ENCODE assay signal across 13 mouse cellular contexts in the genomic region with DNA sequence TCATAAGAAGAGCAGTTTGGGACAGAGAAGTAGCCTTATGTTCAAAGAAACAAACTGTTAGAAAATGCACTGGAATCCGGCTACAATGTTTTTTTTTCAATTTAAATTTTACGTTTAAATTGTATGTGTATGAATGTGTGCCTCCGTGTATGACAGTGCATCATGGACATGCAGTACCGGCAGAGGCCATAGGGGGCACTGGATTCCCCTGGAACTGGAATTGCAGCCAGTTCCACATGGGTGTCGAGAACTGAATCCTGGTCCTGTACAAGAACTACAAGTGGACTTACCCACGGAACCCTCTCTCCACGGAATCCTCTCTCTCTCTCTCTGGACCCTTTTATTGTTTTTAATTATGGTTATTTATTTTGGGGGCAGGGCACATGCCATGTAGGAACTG. TPM values are rescaled to one million over a fixed set of nuclear protein-coding genes. Genes with fewer than 3 reads are reported as not detected.
DNase-seq lines count a peak whose midpoint lies in the region; ATAC-seq and TF ChIP-seq lines count a peak whose summit lies in the region.
"Had no signal": no experiment of that assay in that cellular context is flagged by ENCODE, and none has a peak within 500 bp of the region (broad histone marks: within the 10 kb centered on the region; RNA-seq: fewer than 3 reads in every experiment).

No protein-coding gene starts in this region.

- H3K27me3 ChIP-seq in intestine, postnatal 0 days (replicated peaks; ENCODE audit: control insufficient read depth, insufficient read depth, low read length): no peaks in the 10 kb centered on the region
- no peaks in the 10 kb centered on the region for H3K27me3 ChIP-seq in intestine, embryonic 16.5 days (replicated peaks; ENCODE audit: control insufficient read depth, insufficient read depth, low read length)
- H3K27me3 ChIP-seq: liver, embryonic 15.5 days; neural tube, embryonic 13.5 days had no signal

- no peak overlapping the region for H3K27ac ChIP-seq in intestine, postnatal 0 days (ENCODE audit: low read depth, low read length)
- no peak overlapping the region for H3K27ac ChIP-seq in intestine, embryonic 16.5 days (ENCODE audit: low read length)
- no peak overlapping the region for H3K27ac ChIP-seq in cortical plate, adult 2 months (ENCODE audit: insufficient read depth, low read length)
- H3K27ac ChIP-seq: liver, embryonic 15.5 days; neural tube, embryonic 13.5 days had no signal

- no peak overlapping the region for H3K4me2 ChIP-seq in intestine, postnatal 0 days (replicated peaks; ENCODE audit: low read depth)
- no peak overlapping the region for H3K4me2 ChIP-seq in intestine, embryonic 16.5 days (ENCODE audit: low read depth, low read length)
- H3K4me2 ChIP-seq: liver, embryonic 15.5 days; neural tube, embryonic 13.5 days had no signal

- H3K4me1 ChIP-seq in intestine, postnatal 0 days (replicated peaks; ENCODE audit: control insufficient read depth, insufficient read depth, low read length): peaks cover 4% of the 10 kb centered on the region; the same call in 1 of the 2 replicates
- peaks cover 16% of the 10 kb centered on the region for H3K4me1 ChIP-seq in intestine, embryonic 16.5 days (ENCODE audit: control insufficient read depth, insufficient read depth, low read length)
- no peaks in the 10 kb centered on the region; the same call in 1 of the 2 replicates for H3K4me1 ChIP-seq in cortical plate, adult 2 months (ENCODE audit: control insufficient read depth, insufficient read depth, low read length)

- no peaks in the 10 kb centered on the region for H3K36me3 ChIP-seq in intestine, postnatal 0 days (ENCODE audit: control insufficient read depth, insufficient read depth)
- H3K36me3 ChIP-seq in intestine, embryonic 16.5 days (ENCODE audit: control insufficient read depth, insufficient read depth, low read length): no peaks in the 10 kb centered on the region
- H3K36me3 ChIP-seq: liver, embryonic 15.5 days; neural tube, embryonic 13.5 days had no signal

- no peak overlapping the region for H3K4me3 ChIP-seq in intestine, postnatal 0 days (ENCODE audit: low read depth, low read length)
- no peak overlapping the region for H3K4me3 ChIP-seq in intestine, embryonic 16.5 days (ENCODE audit: low read length)
- H3K4me3 ChIP-seq in cortical plate, adult 2 months (ENCODE audit: insufficient read depth, low read length): no peak overlapping the region
- H3K4me3 ChIP-seq: liver, embryonic 15.5 days; neural tube, embryonic 13.5 days had no signal

- TF ChIP-seq POLR2A in cortical plate, adult 2 months (IDR thresholded peaks at IDR 0.05; ENCODE audit: extremely low read depth, insufficient read depth, low read length): no peak

- 95% methylated on average over 7 of the region's 7 CpGs for WGBS in intestine, postnatal 0 days
- WGBS in intestine, embryonic 16.5 days: 93% methylated on average over 7 of the region's 7 CpGs

- TF ChIP-seq CTCF in intestine, postnatal 0 days (IDR thresholded peaks at IDR 0.05; ENCODE audit: low read depth): peak; percentile 57
- TF ChIP-seq CTCF in cortical plate, adult 2 months (IDR thresholded peaks at IDR 0.05; ENCODE audit: extremely low read depth, insufficient read depth, low read length): peak; percentile 24; the same call in 1 of the 2 replicates

- ATAC-seq in intestine, postnatal 0 days: no peak
- ATAC-seq in intestine, embryonic 16.5 days: no peak

- DNase-seq in thymus, postnatal 14 days: peak; percentile 47
- no peak for DNase-seq in thymus, adult 18-20 months
- DNase-seq in testis, postnatal 14 days (ENCODE audit: low spot score): peak; percentile 66
- no peak for DNase-seq in layer of hippocampus, adult 11-12 months (ENCODE audit: low spot score)
- no peak for DNase-seq in kidney, postnatal 14 days
- DNase-seq: adrenal gland, postnatal 36 days; heart, adult 11 months; kidney, postnatal 25 days had no signal

- no peak overlapping the region for H3K9ac ChIP-seq in intestine, postnatal 0 days (ENCODE audit: low read depth, low read length)
- no peak overlapping the region for H3K9ac ChIP-seq in intestine, embryonic 16.5 days (ENCODE audit: low read depth, low read length)
- H3K9ac ChIP-seq: liver, embryonic 15.5 days; neural tube, embryonic 13.5 days had no signal

- H3K9me3 ChIP-seq in intestine, postnatal 0 days (ENCODE audit: control insufficient read depth): no peaks in the 10 kb centered on the region
- H3K9me3 ChIP-seq in intestine, embryonic 16.5 days (ENCODE audit: control insufficient read depth, low read length): no peaks in the 10 kb centered on the region
- H3K9me3 ChIP-seq: liver, embryonic 15.5 days had no signal

RNA-seq across cellular contexts. Expression of a gene that starts 3.7 kb away (rescaled TPM):
- 13.5 and 16.2 TPM in 2 replicates for polyA plus RNA-seq in intestine, postnatal 0 days (2015; fragmentation: Nextera tagmentation; extraction: Ambion mirVana)
- polyA plus RNA-seq in intestine, embryonic 16.5 days (2015; fragmentation: Nextera tagmentation; extraction: Ambion mirVana): 42.0 and 48.8 TPM in 2 replicates
- 12.8 and 13.5 TPM in 2 replicates for polyA plus RNA-seq in cortical plate, adult 2 months (2012; rRNA removed)

RNA-seq across cellular contexts. Expression of a gene that starts 49.7 kb away (rescaled TPM):
- 132 and 134 TPM in 2 replicates for polyA plus RNA-seq in intestine, postnatal 0 days (2015; fragmentation: Nextera tagmentation; extraction: Ambion mirVana)
- polyA plus RNA-seq in intestine, embryonic 16.5 days (2015; fragmentation: Nextera tagmentation; extraction: Ambion mirVana): 157 and 163 TPM in 2 replicates
- polyA plus RNA-seq in cortical plate, adult 2 months (2012; rRNA removed): 54.9 and 55.9 TPM in 2 replicates

RNA-seq across cellular contexts. Expression of a gene that starts 50.0 kb away (rescaled TPM):
- 13.5 TPM in 2 replicates for polyA plus RNA-seq in intestine, postnatal 0 days (2015; fragmentation: Nextera tagmentation; extraction: Ambion mirVana)
- polyA plus RNA-seq in intestine, embryonic 16.5 days (2015; fragmentation: Nextera tagmentation; extraction: Ambion mirVana): 8.5 and 10.1 TPM in 2 replicates
- 20.0 and 21.0 TPM in 2 replicates for polyA plus RNA-seq in cortical plate, adult 2 months (2012; rRNA removed)

Comparison
In these comparisons a context has a peak if more than half of its experiments do, and no peak if none do; other contexts are left out.
1. DNase-seq: peak in thymus, postnatal 14 days (single experiment) and testis, postnatal 14 days (single experiment); none in thymus, adult 18-20 months (0 of 2), layer of hippocampus, adult 11-12 months (single experiment) and kidney, postnatal 14 days (single experiment).